Mouse (Mus musculus): ENCODE results near the gene Polr2f.

Polr2f gene

DNA sequence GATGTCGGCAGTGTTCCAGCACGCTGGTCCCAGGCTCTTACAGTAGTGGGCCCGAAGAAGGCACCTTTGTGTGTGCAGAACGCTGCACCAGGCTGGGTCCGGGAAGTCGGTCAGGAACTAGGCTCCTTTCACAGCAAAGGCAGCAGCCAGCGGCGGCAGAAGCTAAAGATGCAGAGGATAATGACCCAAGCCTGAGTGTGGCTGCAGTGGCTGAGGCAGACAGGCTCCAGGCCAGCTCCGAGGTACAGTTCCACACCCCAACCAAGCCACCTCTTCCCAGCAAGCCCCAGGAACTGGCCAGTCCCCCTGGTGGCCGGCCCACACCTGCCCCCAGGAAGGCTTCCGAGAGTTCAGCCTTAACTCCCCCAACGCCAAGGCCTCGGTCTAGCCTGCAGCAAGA, 18.3 kb upstream of the Polr2f start:
- DNase-seq, result no peak

DNA sequence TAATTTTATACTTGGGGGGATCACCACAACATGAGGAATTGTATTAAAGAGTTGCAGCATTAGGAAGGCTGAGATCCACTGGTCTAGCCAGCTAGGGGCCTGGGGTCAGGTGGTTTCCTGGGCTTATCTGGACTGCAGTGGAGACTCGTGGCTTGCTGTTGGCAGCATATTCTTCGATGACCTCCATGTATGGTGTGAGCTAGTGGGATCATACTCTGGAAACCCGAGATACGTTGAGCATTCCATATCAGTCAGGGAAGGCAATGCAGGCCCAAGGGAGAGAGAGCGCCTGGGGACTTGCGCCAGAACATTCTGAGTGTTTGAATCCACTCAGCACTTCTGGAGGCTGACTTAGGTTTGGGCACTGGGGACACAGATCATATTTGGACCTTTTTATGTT, 17.1 kb upstream of the Polr2f start:
- no peak for DNase-seq

DNA sequence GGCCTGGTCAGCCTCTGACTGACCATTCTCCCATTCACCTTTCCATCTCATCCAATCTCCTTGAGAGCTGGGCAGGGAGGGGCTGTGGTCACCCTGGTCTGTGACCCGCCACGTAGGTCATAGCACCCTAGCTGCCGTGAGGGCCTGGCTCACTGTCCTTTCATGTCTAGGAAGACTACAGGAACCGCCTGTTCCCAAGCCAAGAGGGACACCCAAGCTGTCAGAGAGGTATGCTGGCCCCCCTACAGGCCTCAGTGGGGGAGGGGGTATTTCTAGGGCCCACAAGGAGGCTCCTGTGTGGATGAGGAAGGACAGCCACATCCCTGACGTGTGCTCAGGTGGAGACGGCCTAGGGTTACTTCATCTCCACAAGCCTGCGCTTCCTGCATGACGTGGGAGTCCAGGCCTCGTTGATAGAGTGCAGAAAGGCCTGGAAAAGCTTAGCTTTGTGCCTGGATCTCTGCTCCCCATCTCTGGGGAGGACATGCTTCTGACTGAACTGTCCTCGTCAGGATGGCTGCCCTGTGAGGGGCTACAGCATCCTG, 16.4 kb upstream of the Polr2f start:
- no peak for DNase-seq

DNA sequence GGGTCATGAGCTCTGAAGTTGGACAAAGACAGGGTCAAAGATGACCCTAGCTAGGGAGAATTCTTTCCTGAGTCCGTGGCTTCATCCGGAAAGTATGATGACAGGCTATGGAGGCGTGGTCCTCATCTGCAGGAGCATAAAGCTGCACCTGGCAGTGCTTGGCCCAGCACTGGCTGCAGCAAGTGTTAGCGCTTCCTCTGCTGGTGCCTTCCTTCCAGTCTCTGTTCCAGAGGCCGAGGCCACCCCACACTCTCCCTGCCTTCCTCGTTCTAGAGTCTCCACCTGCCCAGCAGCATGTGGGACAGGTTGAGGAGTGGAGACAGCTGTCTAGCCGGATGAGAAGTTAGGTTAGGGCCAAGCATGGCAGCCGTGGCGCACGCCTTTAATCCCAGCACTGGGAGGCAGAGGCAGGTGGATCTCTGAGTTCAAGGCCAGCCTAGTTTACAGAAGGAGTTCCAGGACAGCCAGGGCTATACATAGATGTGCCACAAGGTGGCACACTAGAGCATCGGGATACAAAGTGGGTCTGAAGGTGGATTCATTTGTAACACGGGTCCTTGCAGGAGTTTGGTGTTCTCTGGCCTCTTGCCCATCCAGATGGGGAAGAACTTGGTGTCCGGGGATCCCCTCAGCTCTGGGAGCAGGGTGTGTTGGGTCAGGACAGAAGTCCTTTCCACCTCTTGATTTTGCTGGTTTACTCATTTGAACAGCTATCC, 14.4 kb upstream of the Polr2f start:
- peak; percentile 58 for DNase-seq

DNA sequence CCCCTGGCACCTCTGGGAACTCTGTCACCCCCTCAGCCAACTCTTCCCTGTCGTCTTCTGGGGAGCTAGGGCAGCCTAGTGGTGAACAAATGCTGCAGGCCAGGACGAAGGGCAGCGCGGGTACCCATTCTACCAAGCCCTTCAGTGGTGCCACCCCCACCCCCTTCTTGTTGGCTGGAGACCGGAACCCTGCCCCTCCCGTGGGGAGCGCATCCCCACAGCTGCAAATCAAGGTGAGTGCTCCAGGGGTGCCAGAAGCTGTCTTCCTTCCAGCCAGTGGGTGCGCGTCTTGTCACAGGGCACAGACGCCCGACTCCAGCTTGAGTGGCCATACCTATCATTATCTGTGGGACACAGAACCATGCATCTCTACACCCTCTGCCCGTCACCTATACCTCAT, 13.7 kb upstream of the Polr2f start:
- no peak for DNase-seq

DNA sequence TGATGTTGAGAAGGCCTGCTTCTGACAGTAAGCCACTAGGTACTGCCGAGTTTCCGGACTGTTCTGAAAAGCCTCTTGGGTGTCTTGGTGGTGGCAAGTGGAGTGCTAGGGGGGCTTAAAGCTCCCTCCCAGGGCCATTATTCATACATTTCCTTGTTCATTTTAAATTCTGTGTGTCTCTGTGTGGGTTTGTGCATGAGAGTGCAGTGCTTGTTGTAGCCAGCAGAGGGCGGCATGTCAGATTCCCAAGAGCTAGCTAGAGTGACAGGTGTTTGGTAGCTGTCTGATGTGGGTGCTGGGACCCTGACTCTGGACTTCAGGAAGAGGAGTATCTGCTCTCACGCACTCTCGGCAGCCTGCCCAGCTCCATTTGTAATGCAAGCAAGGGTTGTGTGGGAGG, 12.6 kb upstream of the Polr2f start:
- DNase-seq, result no peak

DNA sequence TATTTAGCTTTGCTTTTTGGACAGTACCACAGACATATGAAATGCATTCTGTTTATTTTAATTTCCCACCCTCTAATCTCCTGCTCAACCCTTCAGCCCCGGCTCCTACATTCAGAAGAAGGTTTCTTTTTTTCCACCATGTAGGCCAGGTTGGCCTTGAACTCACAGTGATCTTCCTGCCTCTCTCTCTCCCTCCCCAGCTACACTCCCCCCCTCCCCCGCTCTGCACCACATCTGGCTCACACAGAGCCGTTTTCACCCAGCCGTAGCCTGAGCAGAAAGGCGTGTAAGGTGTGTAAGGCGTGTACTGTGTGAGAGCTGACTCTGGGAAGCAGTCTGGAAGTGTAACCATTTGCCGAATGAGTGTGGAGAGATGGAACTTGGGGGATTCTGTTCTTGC, 11.5 kb upstream of the Polr2f start:
- no peak for DNase-seq

DNA sequence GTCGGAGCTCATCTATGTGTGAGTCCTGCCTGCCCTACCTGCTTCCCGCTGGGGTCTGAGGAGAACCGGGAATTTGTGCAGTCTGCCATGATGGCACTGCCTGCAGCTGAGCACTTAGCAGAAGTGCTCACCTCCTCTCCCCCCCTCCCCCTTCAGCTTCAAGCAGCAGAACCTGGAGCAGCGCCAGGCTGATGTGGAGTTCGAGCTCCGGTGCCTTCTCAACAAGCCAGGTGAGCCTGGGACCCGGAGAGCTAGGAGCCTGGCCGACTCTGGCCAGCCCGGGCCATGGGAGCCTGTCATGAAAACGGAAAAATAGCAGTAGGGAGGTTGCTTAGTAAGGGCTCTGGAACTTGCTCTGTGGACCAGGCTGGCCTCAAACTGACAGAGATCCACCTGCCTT, 10.0 kb upstream of the Polr2f start:
- DNase-seq, result no peak

DNA sequence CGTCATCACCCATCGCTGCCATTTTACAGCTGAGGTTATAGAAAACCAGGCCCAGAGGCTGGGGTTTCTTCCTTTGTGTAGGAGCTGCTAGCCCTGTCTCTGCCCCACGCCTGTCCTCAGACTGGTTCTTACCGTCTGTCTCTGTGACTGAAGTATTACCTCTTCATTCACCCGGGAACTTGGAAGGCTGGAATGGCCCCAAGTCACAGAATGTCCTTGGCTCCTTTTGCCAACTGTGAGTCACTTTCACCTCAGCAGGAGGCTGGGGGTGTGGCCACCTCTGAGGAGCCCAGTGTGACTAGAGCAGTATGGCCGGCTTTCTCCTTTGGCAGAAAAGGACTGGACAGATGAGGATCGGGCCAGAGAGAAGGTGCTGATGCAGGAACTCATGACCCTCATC, 9.4 kb upstream of the Polr2f start:
- no peak for DNase-seq

DNA sequence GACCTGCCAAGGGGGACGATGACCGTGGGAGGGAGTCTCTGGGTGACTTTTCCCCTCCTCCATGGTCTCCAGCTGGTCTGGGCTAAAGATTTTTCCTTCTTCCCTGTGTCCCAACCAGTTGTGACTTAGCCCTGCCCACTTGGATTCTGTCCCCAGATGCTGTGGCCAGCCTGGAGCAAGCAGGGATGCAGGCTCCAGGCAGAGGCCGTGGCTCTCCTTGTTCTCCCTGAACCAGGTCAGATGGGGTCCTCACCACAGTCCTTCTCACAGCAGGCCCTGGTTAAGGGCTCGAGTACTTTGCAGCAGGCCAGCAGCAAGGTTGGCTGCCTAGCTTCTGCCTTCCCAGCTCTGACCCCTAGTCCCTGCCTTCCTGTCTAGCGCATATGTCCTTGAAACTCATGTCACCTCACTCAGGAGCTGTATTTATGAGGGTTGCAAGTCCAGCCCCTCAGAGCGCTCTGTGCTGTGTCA, 7.6 kb upstream of the Polr2f start:
- DNase-seq, result no peak

DNA sequence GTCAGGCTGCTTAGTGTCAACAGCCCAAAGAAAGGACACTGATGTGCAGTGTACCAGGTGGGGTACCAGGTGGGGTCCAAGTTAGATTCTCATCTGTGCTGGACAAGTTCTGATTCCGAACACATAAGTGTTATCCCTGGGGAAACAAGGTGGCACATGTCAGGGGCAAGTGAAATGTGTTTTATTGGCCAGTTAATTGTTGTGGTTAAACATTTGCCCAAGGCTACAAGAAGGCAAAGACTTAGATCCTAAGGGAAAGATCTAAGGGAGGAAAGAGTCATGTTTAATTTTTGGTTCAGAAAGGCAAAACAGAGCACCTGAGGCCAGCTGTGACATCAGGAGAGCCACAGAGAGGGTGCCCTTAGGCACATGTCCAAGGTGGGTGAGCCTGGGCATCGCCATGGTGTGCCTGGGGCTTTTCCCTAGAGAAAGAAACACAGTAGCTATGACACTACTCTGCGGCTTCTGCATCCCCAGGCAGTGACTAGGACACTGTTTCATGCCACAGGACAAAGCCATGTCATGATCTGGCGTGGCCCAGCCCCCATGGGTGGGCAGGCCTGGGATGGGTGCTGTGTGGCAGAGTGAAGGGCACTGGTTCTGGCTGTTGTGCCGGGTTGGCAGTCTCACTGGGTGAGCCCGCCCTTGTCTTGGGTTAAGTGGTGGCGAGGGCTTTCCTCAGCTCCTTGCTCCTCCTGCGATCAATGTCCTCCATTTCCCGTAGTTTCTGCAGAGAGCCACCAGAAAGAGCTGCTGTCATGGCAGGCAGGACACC, 6.1 kb upstream of the Polr2f start:
- DNase-seq, result no peak

DNA sequence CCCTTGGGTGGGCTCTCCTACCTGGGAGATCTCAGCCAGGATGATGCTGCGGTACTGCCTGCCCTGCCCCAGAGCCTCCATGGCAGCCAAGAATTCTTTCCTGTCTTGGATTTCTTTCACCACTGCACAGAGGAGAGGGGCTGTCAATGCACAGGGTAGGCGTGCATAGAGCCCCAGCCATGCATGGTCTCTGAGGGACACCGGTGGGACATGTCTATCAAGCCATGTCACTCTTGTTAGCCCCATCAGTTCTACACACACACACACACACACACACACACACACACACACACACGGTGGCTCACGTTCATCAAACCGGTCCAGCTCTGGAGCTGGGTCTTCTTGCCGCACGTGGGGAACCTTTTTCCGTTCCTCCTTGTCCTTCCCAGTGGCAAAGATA, 5.5 kb upstream of the Polr2f start:
- DNase-seq, result no peak

DNA sequence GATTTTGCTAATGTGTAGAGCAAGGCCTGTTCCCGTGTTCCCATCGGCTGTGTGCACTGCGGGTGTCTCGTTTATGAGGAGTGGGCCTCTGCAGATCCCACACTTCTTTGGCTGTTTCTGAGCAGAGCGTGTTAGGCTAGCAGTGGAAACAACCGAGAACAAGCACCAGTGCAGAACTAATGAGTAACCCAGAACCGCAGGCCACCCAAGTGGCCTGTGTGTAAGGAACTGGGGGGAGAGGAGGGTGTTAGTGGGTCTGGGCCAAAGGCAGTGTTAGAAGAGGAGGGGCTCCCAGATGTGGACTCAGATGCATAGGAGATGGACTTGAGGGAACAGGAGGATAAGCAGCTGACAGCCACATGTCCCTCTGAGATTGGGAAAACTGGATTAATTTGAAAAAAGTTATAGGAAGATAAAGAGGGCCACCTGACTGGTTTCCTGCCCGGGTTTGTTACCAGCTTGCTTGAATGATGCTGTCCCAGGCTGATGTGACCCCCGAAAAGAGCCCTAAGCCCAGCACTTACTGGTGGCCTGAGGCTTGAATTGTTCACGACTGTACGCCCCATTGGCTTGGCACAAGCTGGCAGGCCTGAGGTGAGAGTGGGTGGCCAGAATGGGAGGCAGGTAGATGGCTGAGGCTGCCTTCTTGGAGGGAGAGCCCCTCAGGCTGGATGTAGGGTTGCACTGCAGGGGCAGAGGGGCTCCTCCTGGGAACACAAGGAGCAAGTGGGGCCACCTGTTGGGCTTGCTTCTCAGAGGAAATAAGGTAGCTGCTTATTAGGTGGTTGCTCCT, 4.8 kb upstream of the Polr2f start:
- DNase-seq, result no peak

DNA sequence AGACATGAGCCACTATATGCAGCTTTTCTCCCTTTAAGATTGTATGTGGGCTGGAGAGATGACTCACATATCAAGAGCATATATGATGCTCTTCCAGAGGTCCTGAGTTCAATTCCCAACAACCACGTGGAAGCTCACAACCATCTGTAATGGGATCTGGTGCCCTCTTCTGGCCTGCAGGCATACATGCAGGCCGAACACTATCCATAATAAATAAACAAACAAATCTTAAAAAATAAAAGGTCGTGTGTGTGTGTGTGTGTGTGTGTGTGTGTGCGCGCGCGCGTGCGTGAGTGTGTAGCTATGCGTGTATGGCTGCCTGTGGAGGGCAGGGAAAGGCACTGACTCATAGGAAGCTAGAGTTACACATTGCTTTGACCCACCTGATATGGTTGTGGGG, 1.2 kb upstream of the Polr2f start:
- DNase-seq, result no peak

DNA sequence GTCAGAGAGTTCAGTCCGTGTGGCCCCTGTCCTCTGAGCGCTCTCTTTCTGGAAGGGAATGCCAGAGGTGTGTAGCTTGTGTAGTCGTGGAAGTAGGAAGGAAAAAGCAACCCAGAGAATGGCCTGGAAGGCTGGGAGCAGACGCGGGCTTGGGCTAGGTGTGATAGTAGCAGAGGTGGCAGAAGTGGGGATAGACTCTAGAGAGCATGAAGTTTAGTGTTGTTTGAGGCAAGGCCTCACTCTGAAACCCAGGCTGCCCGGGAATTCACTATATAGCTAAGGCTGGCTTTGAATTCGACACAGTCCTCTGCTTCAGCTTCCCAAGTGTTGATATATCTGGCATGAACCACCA, 733 bp downstream of the Polr2f start:
- no peak for DNase-seq

DNA sequence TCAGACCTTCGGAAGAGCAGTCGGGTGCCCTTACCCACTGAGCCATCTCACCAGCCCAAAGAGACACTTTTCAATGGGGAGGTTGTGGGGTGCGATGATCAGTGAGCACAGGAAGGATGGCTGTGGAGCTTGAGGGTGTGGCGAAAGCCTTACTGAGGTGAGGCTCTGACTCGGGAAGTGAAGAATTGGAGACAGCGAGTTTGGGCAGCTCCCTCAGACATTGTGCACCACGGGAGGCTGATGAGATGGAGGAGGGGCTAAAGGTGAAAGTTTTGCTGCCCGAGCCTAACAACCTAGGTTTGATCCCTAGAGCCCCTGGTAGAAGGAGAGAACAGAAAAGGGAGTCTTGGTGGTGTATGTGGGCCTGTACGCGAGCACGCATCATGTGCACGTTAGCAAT, 2.5 kb downstream of the Polr2f start:
- DNase-seq, result no peak

DNA sequence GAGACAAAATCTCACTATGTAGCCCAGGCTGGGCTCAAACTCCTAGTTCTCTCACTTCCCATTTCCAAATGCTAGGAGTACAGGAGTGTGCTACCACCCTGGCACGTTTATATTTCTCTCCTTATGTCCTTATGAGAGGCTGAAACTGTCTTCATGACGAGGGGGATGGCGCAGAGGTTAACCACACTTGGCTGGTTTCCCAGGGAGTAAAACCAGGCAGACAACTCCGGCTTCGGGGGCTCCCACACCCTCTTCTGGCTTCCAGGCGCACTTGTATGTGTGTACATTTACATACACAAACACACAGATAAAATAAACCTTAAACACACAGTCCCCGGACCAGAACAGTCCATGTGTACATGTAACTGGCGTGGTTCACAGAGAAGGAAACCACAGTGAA, 3.2 kb downstream of the Polr2f start:
- DNase-seq, result no peak

DNA sequence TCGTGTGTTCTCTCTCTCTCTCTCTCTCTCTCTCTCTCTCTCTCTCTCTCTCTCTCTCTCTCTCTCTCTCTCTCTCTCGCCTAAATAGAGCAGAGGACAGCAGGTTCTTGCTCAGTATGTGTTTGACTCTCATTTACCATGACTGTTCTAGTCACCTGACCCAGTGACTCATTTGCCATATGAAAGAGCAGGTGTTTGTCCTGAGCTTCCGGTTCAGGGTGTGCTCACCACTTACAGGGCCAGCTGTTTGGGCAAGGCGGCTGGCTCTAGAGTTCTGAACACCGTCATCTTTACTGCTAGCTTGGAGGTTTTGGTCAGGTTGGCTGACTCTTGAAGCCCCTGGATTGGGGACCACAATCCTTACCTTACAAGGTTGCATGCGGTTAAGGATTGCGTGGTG, 4.7 kb downstream of the Polr2f start:
- no peak for DNase-seq

DNA sequence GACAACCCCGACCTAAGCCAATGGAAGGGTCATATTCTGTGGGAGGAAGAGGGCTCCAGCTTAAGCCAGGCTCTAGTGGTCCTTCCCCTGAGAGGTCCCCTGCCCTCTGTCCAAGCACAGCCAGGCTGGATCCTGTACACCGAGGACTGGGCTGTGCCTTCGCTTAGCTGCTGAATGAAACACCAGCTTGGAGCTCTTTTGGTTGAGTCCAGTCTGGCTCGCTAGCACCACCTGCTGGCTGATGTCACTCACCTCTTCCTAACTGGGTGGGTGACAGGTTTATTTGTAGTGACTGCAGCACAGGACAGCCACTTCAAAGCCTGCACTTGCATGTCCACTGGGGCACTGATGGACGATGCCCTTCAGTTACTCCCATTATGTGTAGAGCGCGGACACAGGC, 7.7 kb downstream of the Polr2f start:
- peak; percentile 75 for DNase-seq

DNA sequence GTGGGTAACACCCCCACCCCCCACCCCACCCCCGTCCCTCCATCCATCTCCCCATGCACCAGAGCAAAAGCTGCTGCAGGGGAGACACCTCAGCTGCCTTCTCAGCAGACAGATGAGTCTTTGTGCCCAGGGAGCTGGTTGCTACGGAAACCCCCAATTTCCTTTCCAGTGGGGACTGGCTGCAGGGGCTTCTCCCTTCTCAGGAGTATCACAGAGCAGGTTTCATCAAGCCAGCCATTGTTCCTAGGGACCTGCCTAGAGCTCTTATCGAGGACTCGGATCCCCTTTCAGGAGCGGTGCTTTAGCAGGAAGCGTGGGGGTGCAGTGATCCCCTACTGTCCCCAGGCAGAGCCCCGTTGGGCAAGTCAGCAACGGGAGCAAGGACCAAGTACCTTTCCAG, 11.1 kb downstream of the Polr2f start:
- DNase-seq, result no peak

DNA sequence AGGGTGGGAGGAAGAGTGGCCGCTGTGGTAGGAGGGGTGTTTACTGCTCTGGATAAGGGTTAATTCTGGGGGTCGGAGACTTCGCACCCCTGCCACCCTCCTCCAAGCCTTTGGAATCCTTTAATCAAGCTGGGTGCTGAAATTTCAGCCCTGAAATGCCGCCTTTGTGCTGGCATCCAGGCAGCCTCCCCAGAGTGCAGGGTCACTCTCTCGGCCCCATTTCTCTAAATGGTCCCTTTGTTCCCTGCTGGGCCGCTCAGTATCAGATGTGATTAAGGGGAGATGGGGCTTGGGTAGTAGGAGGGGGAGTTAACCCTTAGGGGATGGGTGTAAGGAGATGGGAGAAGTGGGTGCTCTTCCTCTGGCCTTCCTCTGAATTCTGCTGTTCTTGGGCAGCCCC, 11.9 kb downstream of the Polr2f start:
- no peak for DNase-seq

DNA sequence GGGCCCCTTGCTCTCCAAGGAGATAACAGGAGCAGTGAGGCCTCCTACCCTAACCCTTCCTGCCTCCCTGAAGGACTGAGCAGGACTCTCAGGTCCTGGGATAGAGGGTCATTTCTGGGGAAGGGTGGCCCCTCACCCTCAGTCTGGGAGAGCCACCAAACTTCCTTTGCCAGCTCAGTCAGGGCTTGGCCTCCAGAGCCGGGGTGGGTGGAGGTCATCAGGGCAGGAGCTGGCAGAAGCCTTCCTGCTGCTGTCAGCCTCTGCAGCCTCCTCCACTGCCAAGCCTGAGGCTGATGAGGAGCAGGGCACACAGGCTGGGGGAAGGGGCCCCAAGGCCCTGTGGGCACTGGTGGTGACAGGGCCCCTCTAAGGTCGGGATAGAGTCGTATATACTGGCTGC, 14.8 kb downstream of the Polr2f start:
- no peak for DNase-seq

DNA sequence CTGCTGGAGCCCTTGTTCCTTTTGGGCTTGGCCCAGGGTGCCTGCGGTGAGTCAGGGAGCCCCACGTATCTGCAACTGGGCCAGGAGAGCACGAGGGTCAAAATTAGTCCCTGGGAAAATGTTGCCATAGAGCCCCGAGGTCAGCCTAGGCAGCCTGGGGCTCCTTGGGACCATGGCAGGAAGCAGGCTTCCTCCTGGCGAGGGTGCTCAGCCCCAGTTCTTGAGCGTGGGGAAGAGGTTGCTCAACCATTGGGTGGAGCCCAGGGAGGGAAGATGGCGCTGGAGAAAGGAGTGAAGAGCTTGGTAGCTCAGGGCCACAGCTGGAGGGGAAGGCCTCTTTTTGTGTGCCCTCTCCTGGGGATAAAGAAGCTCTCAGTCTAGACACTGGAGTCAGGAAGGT, 21.5 kb downstream of the Polr2f start:
- no peak for DNase-seq

DNA sequence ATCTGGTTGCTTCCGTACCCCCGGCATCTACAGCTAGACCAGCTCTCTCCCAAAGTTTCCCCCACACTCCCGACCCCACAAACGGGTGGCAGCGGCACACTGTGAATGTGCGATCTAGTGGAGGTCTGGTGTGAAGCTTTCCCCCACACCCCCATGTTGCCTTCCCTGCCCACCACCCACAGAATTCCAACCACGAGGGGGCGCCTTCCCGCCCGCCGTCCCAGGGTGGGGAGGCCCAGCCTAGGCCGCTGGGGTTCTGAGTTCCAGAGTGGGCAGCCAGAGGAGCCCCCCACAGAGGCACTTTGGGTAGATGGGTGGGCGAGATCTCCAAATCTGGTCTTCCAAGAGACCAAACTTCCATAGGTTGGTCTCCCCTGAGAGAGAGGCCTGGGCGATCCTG, 22.0 kb downstream of the Polr2f start:
- no peak for DNase-seq
